Mouse (Mus musculus) macrophage (primary cell): ENCODE data around the gene Gpr176. TPM values are rescaled to one million over a fixed set of nuclear protein-coding genes. Genes with fewer than 3 reads are reported as not detected.

ENCODE experiments used
- H3K27ac ChIP-seq: fragments of 350-480 bp; formaldehyde crosslinking; 2 replicates; pipeline ENCODE4 v1.9.0; 2021
- H3K36me3 ChIP-seq: fragments of 350-480 bp; formaldehyde crosslinking; 2 replicates; pipeline ENCODE4 v1.9.0; 2021; ENCODE audit errors: inconsistent target
- H3K4me3 ChIP-seq: fragments of 350-480 bp; formaldehyde crosslinking; 2 replicates; pipeline ENCODE4 v1.9.0; 2021; ENCODE audit errors: inconsistent target
- H3K79me2 ChIP-seq: fragments of 350-480 bp; formaldehyde crosslinking; 2 replicates; pipeline ENCODE4 v1.9.0; 2021; ENCODE audit errors: inconsistent target
- WGBS: methylation state at CpG from one replicate; pipeline ENCODE4 v1.1.7; 2026; ENCODE audit warnings: inconsistent platforms; ENCODE audit not compliant: missing documents; 5-methylcytosine and 5-hydroxymethylcytosine counted together
- polyA plus RNA-seq: library from polyadenylated mRNA; stranded (reverse); fragments of 250-400 nt; gene quantifications from 3 replicates; pipeline ENCODE4 v1.2.4, GENCODE M21; 2018; ENCODE audit warnings: inconsistent platforms

Gene Gpr176
- polyA plus RNA-seq, 1 experiment from 2014 or later: 3.5 TPM

GRCm38 (mm10) chr2:118343897-118344296 is 29.3 kb downstream of the Gpr176 start:
- H3K27ac ChIP-seq: no peak overlapping the region
- H3K79me2 ChIP-seq: no peaks in the 10 kb centered on the region
- H3K4me3 ChIP-seq: no peak overlapping the region
- H3K36me3 ChIP-seq: no peaks in the 10 kb centered on the region
- 88% methylated on average over 2 of the region's 3 CpGs for WGBS

- Histone ChIP-seq H3K4me3 (no peak overlapping the region), H3K79me2 (no peaks in the 10 kb centered on the region), H3K36me3 (no peaks in the 10 kb centered on the region), H3K27ac (no peak overlapping the region)
- WGBS: 56% methylated on average over 7 of the region's 7 CpGs
Observed at GRCm38 (mm10) chr2:118341295-118341694, 31.9 kb downstream of the Gpr176 start.

- whole genome bisulfite sequencing: 32% methylated on average over 2 of the region's 2 CpGs
- no peak overlapping the region for H3K27ac ChIP-seq
- H3K36me3 ChIP-seq: no peaks in the 10 kb centered on the region
- H3K79me2 ChIP-seq: no peaks in the 10 kb centered on the region
- no peak overlapping the region for H3K4me3 ChIP-seq
Observed at GRCm38 (mm10) chr2:118336084-118336483, 37.1 kb downstream of the Gpr176 start.

- no peaks in the 10 kb centered on the region for H3K79me2 ChIP-seq
- H3K36me3 ChIP-seq: no peaks in the 10 kb centered on the region
- WGBS: 90% methylated on average over 2 of the region's 5 CpGs
- H3K27ac ChIP-seq: no peak overlapping the region
- H3K4me3 ChIP-seq: no peak overlapping the region
Observed at GRCm38 (mm10) chr2:118322663-118323062, 50.6 kb downstream of the Gpr176 start.

GRCm38 (mm10) chr2:118321804-118322203 is 51.4 kb downstream of the Gpr176 start:
- Histone ChIP-seq H3K4me3 (no peak overlapping the region), H3K36me3 (no peaks in the 10 kb centered on the region), H3K27ac (no peak overlapping the region), H3K79me2 (no peaks in the 10 kb centered on the region)
- 97% methylated on average over 3 of the region's 4 CpGs for WGBS

- no peak overlapping the region for H3K4me3 ChIP-seq
- WGBS: 93% methylated on average over 4 of the region's 4 CpGs
- H3K79me2 ChIP-seq: no peaks in the 10 kb centered on the region
- no peaks in the 10 kb centered on the region for H3K36me3 ChIP-seq
- no peak overlapping the region for H3K27ac ChIP-seq
Observed at GRCm38 (mm10) chr2:118321094-118321493, 52.1 kb downstream of the Gpr176 start.

GRCm38 (mm10) chr2:118320519-118320918 is 52.7 kb downstream of the Gpr176 start:
- Histone ChIP-seq H3K36me3 (no peaks in the 10 kb centered on the region), H3K27ac (no peak overlapping the region), H3K79me2 (no peaks in the 10 kb centered on the region), H3K4me3 (no peak overlapping the region)
- WGBS: 91% methylated on average over 4 of the region's 4 CpGs

GRCm38 (mm10) chr2:118319176-118319575 is 54.0 kb downstream of the Gpr176 start:
- H3K36me3 ChIP-seq: no peaks in the 10 kb centered on the region
- no peak overlapping the region for H3K27ac ChIP-seq
- H3K4me3 ChIP-seq: no peak overlapping the region
- no peaks in the 10 kb centered on the region for H3K79me2 ChIP-seq
- 88% methylated on average over 5 of the region's 5 CpGs for whole genome bisulfite sequencing

GRCm38 (mm10) chr2:118316939-118317338 is 56.3 kb downstream of the Gpr176 start:
- 95% methylated on average over 2 of the region's 2 CpGs for WGBS
- Histone ChIP-seq H3K36me3 (no peaks in the 10 kb centered on the region), H3K4me3 (no peak overlapping the region), H3K79me2 (no peaks in the 10 kb centered on the region), H3K27ac (no peak overlapping the region)

GRCm38 (mm10) chr2:118315656-118316402 is 57.4 kb downstream of the Gpr176 start:
- 93% methylated on average over 12 of the region's 12 CpGs for WGBS
- no peak overlapping the region for H3K27ac ChIP-seq

GRCm38 (mm10) chr2:118307561-118307960 is 65.7 kb downstream of the Gpr176 start:
- Histone ChIP-seq H3K27ac (peak overlapping the region; percentile 17), H3K79me2 (no peaks in the 10 kb centered on the region), H3K36me3 (no peaks in the 10 kb centered on the region), H3K4me3 (no peak overlapping the region)
- WGBS: 17% methylated on average over 8 of the region's 8 CpGs

More at GRCm38 (mm10) chr2:118315656-118316402, 57.4 kb downstream of the Gpr176 start:
- H3K36me3 ChIP-seq: no peaks in the 10 kb centered on the region
- no peak overlapping the region for H3K4me3 ChIP-seq
- H3K79me2 ChIP-seq: no peaks in the 10 kb centered on the region

- Histone ChIP-seq H3K27ac (peak overlapping the region; percentile 22), H3K79me2 (no peaks in the 10 kb centered on the region), H3K4me3 (no peak overlapping the region), H3K36me3 (no peaks in the 10 kb centered on the region)
- 37% methylated on average over 2 of the region's 2 CpGs for WGBS
Observed at GRCm38 (mm10) chr2:118306966-118307365, 66.3 kb downstream of the Gpr176 start.

- no peaks in the 10 kb centered on the region for H3K79me2 ChIP-seq
- no peaks in the 10 kb centered on the region for H3K36me3 ChIP-seq
- no peak overlapping the region for H3K4me3 ChIP-seq
- WGBS: 16% methylated on average over 3 of the region's 3 CpGs
- H3K27ac ChIP-seq: peak overlapping the region; percentile 22
Observed at GRCm38 (mm10) chr2:118306522-118306895, 66.7 kb downstream of the Gpr176 start.

GRCm38 (mm10) chr2:118305827-118306521 is 67.2 kb downstream of the Gpr176 start:
- no peak overlapping the region for H3K4me3 ChIP-seq
- peak overlapping the region; percentile 22 for H3K27ac ChIP-seq
- H3K36me3 ChIP-seq: no peaks in the 10 kb centered on the region
- WGBS: 76% methylated on average over 6 of the region's 7 CpGs
- no peaks in the 10 kb centered on the region for H3K79me2 ChIP-seq

GRCm38 (mm10) chr2:118303456-118303855 is 69.8 kb downstream of the Gpr176 start:
- 95% methylated on average over 4 of the region's 4 CpGs for WGBS
- Histone ChIP-seq H3K4me3 (no peak overlapping the region), H3K36me3 (no peaks in the 10 kb centered on the region), H3K27ac (no peak overlapping the region), H3K79me2 (no peaks in the 10 kb centered on the region)
